Mouse (Mus musculus): ENCODE results near the gene Tnfaip3.

GRCm38 (mm10) chr10:19013351-19013750 is 2.1 kb downstream of the Tnfaip3 start:
- TF ChIP-seq POLR2A (IDR thresholded peaks at IDR 0.05; ENCODE audit: control insufficient read depth, low read depth, low read length) = no peak
- no peak for TF ChIP-seq CTCF (IDR thresholded peaks at IDR 0.05; ENCODE audit: control insufficient read depth, insufficient read depth, insufficient replicate concordance, low read depth, low read length)
